Mouse (Mus musculus): ENCODE results near the gene Asb2.

Asb2 gene

GRCm38 (mm10) chr12:103273732-103274131, 82.1 kb downstream of the Asb2 start:
- TF ChIP-seq GATA4 (IDR thresholded peaks at IDR 0.05; ENCODE audit: insufficient replicate concordance, low read length): no peak

- TF ChIP-seq GATA4 (IDR thresholded peaks at IDR 0.05; ENCODE audit: insufficient replicate concordance, low read length): no peak
Observed at GRCm38 (mm10) chr12:103273051-103273450, 82.8 kb downstream of the Asb2 start.

- no peak for TF ChIP-seq GATA4 (IDR thresholded peaks at IDR 0.05; ENCODE audit: insufficient replicate concordance, low read length)
Observed at GRCm38 (mm10) chr12:103272176-103272575, 83.6 kb downstream of the Asb2 start.
